In genomic region chr7:25181331-25181790, GRCm38 (mm10) we compare ENCODE assay signal across 8 mouse cellular contexts. TPM values are rescaled to one million over a fixed set of nuclear protein-coding genes. Genes with fewer than 3 reads are reported as not detected.
DNase-seq lines count a peak whose midpoint lies in the region; ATAC-seq lines count a peak whose summit lies in the region.

No protein-coding gene starts in this region.

- peak overlapping the region; percentile 16 for H3K4me3 ChIP-seq in heart, embryonic 12.5 days

- no peaks in the 10 kb centered on the region for H3K36me3 ChIP-seq in heart, embryonic 12.5 days
- H3K36me3 ChIP-seq in splenic B cell, adult 2 months (ENCODE audit: control insufficient read depth, insufficient read depth, low read length, poor library complexity, severe bottlenecking) = no peaks in the 10 kb centered on the region

- WGBS in heart, embryonic 12.5 days = 0% methylated on average over 8 of the region's 15 CpGs

- no peaks in the 10 kb centered on the region for H3K9me3 ChIP-seq in heart, embryonic 12.5 days (replicated peaks)

- peaks cover 94% of the 10 kb centered on the region for H3K27me3 ChIP-seq in heart, embryonic 12.5 days (replicated peaks)
- H3K27me3 ChIP-seq in splenic B cell, adult 2 months (ENCODE audit: control insufficient read depth, insufficient read depth, low read length, poor library complexity, severe bottlenecking) = no peaks in the 10 kb centered on the region

- no peak overlapping the region for H3K9ac ChIP-seq in heart, embryonic 12.5 days

- H3K27ac ChIP-seq in heart, embryonic 12.5 days (ENCODE audit: poor library complexity, severe bottlenecking) = no peak overlapping the region

- peaks cover 15% of the 10 kb centered on the region; the same call in 1 of the 2 replicates for H3K4me1 ChIP-seq in heart, embryonic 12.5 days (replicated peaks)

- peak; percentile 20 to 65 for DNase-seq in adrenal gland, adult (ENCODE audit: inconsistent age in 2 of 2, low spot score in 1 of 2)
- no peak for DNase-seq in adrenal gland, adult 8-10 months
- DNase-seq in ES-CJ7 (ENCODE audit: low read depth, low spot score) = peak; percentile 51
- DNase-seq in cerebellum, postnatal 36 days = peak; percentile 49 to 61
- peak; percentile 19 to 23 for DNase-seq in layer of hippocampus, postnatal 36 days
- DNase-seq in mesoderm, embryonic 11.5 days (ENCODE audit: low read depth, low spot score) = peak; percentile 66
- DNase-seq in splenic B cell, adult 2 months (ENCODE audit: low read depth, low spot score) = peak; percentile 75

- ATAC-seq in heart, embryonic 12.5 days (ENCODE audit: insufficient number of reproducible peaks, low FRiP score) = no peak

- H3K4me2 ChIP-seq in heart, embryonic 12.5 days = peak overlapping the region; percentile 43

RNA-seq across cellular contexts. Expression of gene Pou2f2, which starts 1.8 kb away (rescaled TPM):
- total RNA-seq in adrenal gland, adult 8-10 months (2022) = 1 to 10 TPM in 3 of 4 experiments, under 1 TPM in 1; 0.90 to 3.5 (median 1.7) TPM
- 0.54 and 0.81 TPM in 2 replicates for polyA plus RNA-seq in heart, embryonic 12.5 days (2016; fragmentation: Nextera tagmentation; extraction: Ambion mirVana)
- 1 to 10 TPM; 9.4 to 9.6 TPM for total RNA-seq in layer of hippocampus, postnatal 36 days (2021)

RNA-seq across cellular contexts. Expression of gene Dedd2, which starts 39.1 kb away (rescaled TPM):
- 10 to 100 TPM; 15.6 to 22.2 (median 19.1) TPM for total RNA-seq in adrenal gland, adult 8-10 months (2022)
- polyA plus RNA-seq in heart, embryonic 12.5 days (2016; fragmentation: Nextera tagmentation; extraction: Ambion mirVana) = 8.2 and 9.5 TPM in 2 replicates
- 10 to 100 TPM; 26.1 to 28.0 TPM for total RNA-seq in layer of hippocampus, postnatal 36 days (2021)

RNA-seq across cellular contexts. Expression of gene Zfp526, which starts 39.9 kb away (rescaled TPM):
- 10 to 100 TPM; 11.7 to 16.1 (median 14.2) TPM for total RNA-seq in adrenal gland, adult 8-10 months (2022)
- 2.3 and 2.5 TPM in 2 replicates for polyA plus RNA-seq in heart, embryonic 12.5 days (2016; fragmentation: Nextera tagmentation; extraction: Ambion mirVana)
- 10 to 100 TPM; 11.6 to 12.5 TPM for total RNA-seq in layer of hippocampus, postnatal 36 days (2021)

RNA-seq across cellular contexts. Expression of gene Gsk3a, which starts 56.3 kb away (rescaled TPM):
- 100 to 1,000 TPM in 3 of 4 experiments, 10 to 100 TPM in 1; 99.2 to 107 (median 104) TPM for total RNA-seq in adrenal gland, adult 8-10 months (2022)
- 12.1 and 12.7 TPM in 2 replicates for polyA plus RNA-seq in heart, embryonic 12.5 days (2016; fragmentation: Nextera tagmentation; extraction: Ambion mirVana)
- total RNA-seq in layer of hippocampus, postnatal 36 days (2021) = 100 to 1,000 TPM; 195 to 201 TPM
